Mouse (Mus musculus): ENCODE results near the gene Osgep. TPM values are rescaled to one million over a fixed set of nuclear protein-coding genes. Genes with fewer than 3 reads are reported as not detected.
"Not testable (repeated sequence)": the region's sequence is repeated elsewhere in the genome, so short reads cannot be mapped to it uniquely, and the experiment has no call there.

Gene Osgep
- polyA plus RNA-seq, 1 experiment, result not detected

DNA sequence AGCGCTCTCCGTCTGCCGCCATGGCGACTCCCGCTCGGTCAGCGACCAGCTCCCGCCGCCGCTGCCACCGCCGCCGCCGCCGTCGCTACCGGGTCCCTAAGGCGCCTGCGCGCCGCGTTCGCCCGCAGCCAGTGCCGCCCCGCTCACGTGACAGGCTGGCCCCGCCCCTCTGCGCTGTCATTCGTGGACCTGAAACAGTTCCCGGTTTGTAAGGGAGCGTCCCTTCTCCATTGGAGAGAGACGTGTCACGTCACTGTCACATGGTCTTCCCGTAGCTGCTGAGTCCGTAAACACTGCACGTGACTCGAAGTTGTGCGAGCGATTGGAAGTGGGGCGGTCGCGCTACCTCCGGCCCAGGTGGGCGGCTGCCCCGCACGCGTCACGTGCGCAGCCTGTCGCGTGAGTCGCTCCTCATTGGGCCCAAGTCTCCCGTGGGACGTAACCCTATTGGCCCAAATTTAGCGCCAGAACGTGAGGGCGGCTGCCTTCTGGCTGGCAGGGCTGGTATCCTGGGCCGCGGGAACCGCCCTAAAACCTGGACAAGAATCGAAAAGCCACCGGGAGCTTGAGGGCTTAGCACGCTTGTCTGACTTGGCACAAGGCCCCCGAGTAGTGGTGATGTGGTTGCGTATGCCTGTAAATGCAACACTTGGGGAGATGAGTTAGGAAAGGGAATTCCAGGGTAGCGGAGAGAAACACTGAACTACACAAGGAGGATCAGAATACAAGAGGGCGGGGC, 6.2 kb upstream of the Osgep start, which contains the start of the genes Pip4p1 and Pnp:
TSS of gene Pip4p1 (minus strand) at position 103 of the 739 bp plus-strand sequence.
TSS of gene Pnp (plus strand) at position 329 of the 739 bp plus-strand sequence.
- H3K4me1 ChIP-seq (ENCODE audit: control insufficient read depth, insufficient read depth, low read length), result peaks cover 2% of the 10 kb centered on the region; the same call in 1 of the 2 replicates
- H3K27ac ChIP-seq (ENCODE audit: insufficient read depth, low read depth, low read length), result peak within 1 kb of the TSS; percentile 76
- under 1% methylated on average over 68 of the region's 68 CpGs for WGBS
- peak within 1 kb of the TSS; percentile 71 for H3K4me3 ChIP-seq (ENCODE audit: insufficient read depth, low read depth, low read length)
- TF ChIP-seq CTCF (IDR thresholded peaks at IDR 0.05; ENCODE audit: insufficient read depth, low read depth, low read length) (no peak), POLR2A (IDR thresholded peaks at IDR 0.05; ENCODE audit: insufficient read depth, low read depth, low read length) (peak; percentile 68)

DNA sequence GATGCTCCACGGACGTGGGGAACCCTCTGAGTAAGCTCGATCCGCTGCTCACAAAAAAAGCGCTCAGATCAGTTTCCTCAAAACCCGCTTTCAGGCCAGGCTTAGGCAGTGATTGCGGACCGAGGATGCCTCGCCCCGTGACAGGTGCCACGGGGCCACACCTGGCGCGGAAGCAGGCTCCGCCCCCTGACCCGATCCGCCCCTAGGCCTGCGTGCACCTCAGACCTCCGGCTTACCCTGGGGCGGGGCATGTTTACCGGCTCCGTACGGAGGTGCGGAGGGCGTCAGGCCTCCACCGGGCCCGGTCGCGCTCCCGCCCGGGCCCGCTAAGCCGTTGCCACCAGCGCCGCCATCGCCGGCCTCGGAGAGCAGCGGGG, 5.7 kb upstream of the Osgep start:
- H3K4me1 ChIP-seq (ENCODE audit: control insufficient read depth, insufficient read depth, low read length), result peaks cover 2% of the 10 kb centered on the region; the same call in 1 of the 2 replicates
- TF ChIP-seq CTCF (IDR thresholded peaks at IDR 0.05; ENCODE audit: insufficient read depth, low read depth, low read length), result no peak
- TF ChIP-seq POLR2A (IDR thresholded peaks at IDR 0.05; ENCODE audit: insufficient read depth, low read depth, low read length), result no peak
- H3K27ac ChIP-seq (ENCODE audit: insufficient read depth, low read depth, low read length), result peak overlapping the region; percentile 76
- peak overlapping the region; percentile 71 for H3K4me3 ChIP-seq (ENCODE audit: insufficient read depth, low read depth, low read length)
- under 1% methylated on average over 38 of the region's 38 CpGs for WGBS

DNA sequence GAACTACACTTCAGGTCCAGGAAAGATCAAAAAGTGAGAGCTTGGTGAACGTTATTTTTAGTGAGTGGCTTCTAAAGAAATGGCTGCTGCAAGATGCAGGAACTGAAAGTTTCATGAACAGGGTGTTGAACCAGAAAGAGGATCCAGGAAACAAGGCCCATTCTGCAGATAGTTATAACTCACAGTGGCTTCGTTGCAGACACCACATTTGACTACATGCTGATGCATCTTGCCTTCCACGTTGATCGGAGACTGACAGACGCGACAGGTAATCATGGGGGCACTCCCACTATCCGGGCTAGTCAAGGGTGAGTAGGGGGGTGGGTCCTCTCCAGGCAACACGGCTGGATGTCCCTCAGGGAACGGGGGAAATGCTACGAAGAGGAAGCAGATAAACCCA, 5.3 kb upstream of the Osgep start:
- Histone ChIP-seq H3K4me3 (ENCODE audit: insufficient read depth, low read depth, low read length) (peak overlapping the region; percentile 71), H3K4me1 (ENCODE audit: control insufficient read depth, insufficient read depth, low read length) (peaks cover 2% of the 10 kb centered on the region; the same call in 1 of the 2 replicates), H3K27ac (ENCODE audit: insufficient read depth, low read depth, low read length) (no peak overlapping the region)
- no peak for TF ChIP-seq CTCF (IDR thresholded peaks at IDR 0.05; ENCODE audit: insufficient read depth, low read depth, low read length)
- TF ChIP-seq POLR2A (IDR thresholded peaks at IDR 0.05; ENCODE audit: insufficient read depth, low read depth, low read length), result no peak
- 9% methylated on average over 10 of the region's 10 CpGs for WGBS

GRCm38 (mm10) chr14:50927366-50927765, 2.7 kb upstream of the Osgep start:
- TF ChIP-seq POLR2A (IDR thresholded peaks at IDR 0.05; ENCODE audit: insufficient read depth, low read depth, low read length), result no peak
- TF ChIP-seq CTCF (IDR thresholded peaks at IDR 0.05; ENCODE audit: insufficient read depth, low read depth, low read length), result no peak
- 77% methylated on average over 3 of the region's 3 CpGs for WGBS

GRCm38 (mm10) chr14:50925111-50925920, 623 bp upstream of the Osgep start:
- 1% methylated on average over 38 of the region's 38 CpGs for WGBS
- Histone ChIP-seq H3K4me1 (ENCODE audit: control insufficient read depth, insufficient read depth, low read length) (peaks cover 2% of the 10 kb centered on the region; the same call in 1 of the 2 replicates), H3K27ac (ENCODE audit: insufficient read depth, low read depth, low read length) (peak overlapping the region; percentile 66), H3K4me3 (ENCODE audit: insufficient read depth, low read depth, low read length) (peak overlapping the region; percentile 93)
- TF ChIP-seq POLR2A (IDR thresholded peaks at IDR 0.05; ENCODE audit: insufficient read depth, low read depth, low read length) (no peak), CTCF (IDR thresholded peaks at IDR 0.05; ENCODE audit: insufficient read depth, low read depth, low read length) (no peak)

More at GRCm38 (mm10) chr14:50927366-50927765, 2.7 kb upstream of the Osgep start:
- peaks cover 2% of the 10 kb centered on the region; the same call in 1 of the 2 replicates for H3K4me1 ChIP-seq (ENCODE audit: control insufficient read depth, insufficient read depth, low read length)
- no peak overlapping the region for H3K4me3 ChIP-seq (ENCODE audit: insufficient read depth, low read depth, low read length)
- H3K27ac ChIP-seq (ENCODE audit: insufficient read depth, low read depth, low read length), result no peak overlapping the region

- 74% methylated on average over 1 of the region's 1 CpGs for WGBS
- not testable (repeated sequence) for H3K27ac ChIP-seq (ENCODE audit: insufficient read depth, low read depth, low read length); H3K4me3 ChIP-seq (ENCODE audit: insufficient read depth, low read depth, low read length); H3K4me1 ChIP-seq (ENCODE audit: control insufficient read depth, insufficient read depth, low read length)
These were observed 1.3 kb downstream of the Osgep start for GRCm38 (mm10) chr14:50923437-50923836.

- 55% methylated on average over 3 of the region's 3 CpGs for WGBS
- H3K4me1 ChIP-seq (ENCODE audit: control insufficient read depth, insufficient read depth, low read length), result no peaks in the 10 kb centered on the region
- H3K4me3 ChIP-seq (ENCODE audit: insufficient read depth, low read depth, low read length), result no peak overlapping the region
- TF ChIP-seq CTCF (IDR thresholded peaks at IDR 0.05; ENCODE audit: insufficient read depth, low read depth, low read length), result no peak
- no peak for TF ChIP-seq POLR2A (IDR thresholded peaks at IDR 0.05; ENCODE audit: insufficient read depth, low read depth, low read length)
- H3K27ac ChIP-seq (ENCODE audit: insufficient read depth, low read depth, low read length), result no peak overlapping the region
These were observed 13.3 kb downstream of the Osgep start for GRCm38 (mm10) chr14:50911356-50911755.

- TF ChIP-seq CTCF (IDR thresholded peaks at IDR 0.05; ENCODE audit: insufficient read depth, low read depth, low read length) (no peak), POLR2A (IDR thresholded peaks at IDR 0.05; ENCODE audit: insufficient read depth, low read depth, low read length) (no peak)
- Histone ChIP-seq H3K27ac (ENCODE audit: insufficient read depth, low read depth, low read length) (no peak overlapping the region), H3K4me1 (ENCODE audit: control insufficient read depth, insufficient read depth, low read length) (peaks cover 5% of the 10 kb centered on the region), H3K4me3 (ENCODE audit: insufficient read depth, low read depth, low read length) (no peak overlapping the region)
- 78% methylated on average over 4 of the region's 4 CpGs for WGBS
These were observed 16.6 kb downstream of the Osgep start for GRCm38 (mm10) chr14:50908126-50908525.

DNA sequence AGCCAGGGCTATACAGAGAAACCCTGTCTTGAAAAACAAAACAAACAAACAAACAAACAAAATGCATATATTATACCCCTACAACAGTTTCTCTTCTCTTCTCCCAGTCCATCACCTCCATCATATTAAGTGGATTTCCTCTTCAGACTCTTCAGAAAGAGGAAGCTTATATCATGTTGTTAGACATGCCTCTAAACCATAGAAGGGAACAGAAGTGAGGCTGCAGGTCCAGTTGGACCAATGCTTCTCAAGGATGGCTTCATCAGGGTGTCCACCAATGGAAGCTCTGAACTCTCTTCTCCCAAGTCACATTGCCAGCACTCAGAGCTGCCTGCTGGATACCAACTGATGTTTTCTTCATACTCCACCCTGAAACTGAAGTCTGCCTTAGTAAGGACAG, 19.4 kb downstream of the Osgep start:
- not testable (repeated sequence) for H3K4me1 ChIP-seq (ENCODE audit: control insufficient read depth, insufficient read depth, low read length); H3K27ac ChIP-seq (ENCODE audit: insufficient read depth, low read depth, low read length); H3K4me3 ChIP-seq (ENCODE audit: insufficient read depth, low read depth, low read length)
